Mouse (Mus musculus): ENCODE data around the gene Sptbn2. TPM values are rescaled to one million over a fixed set of nuclear protein-coding genes. Genes with fewer than 3 reads are reported as not detected.
"Not testable (repeated sequence)": the region's sequence is repeated elsewhere in the genome, so short reads cannot be mapped to it uniquely, and the experiment has no call there.

Sptbn2 gene
- polyA plus RNA-seq, 1 experiment = not detected

DNA sequence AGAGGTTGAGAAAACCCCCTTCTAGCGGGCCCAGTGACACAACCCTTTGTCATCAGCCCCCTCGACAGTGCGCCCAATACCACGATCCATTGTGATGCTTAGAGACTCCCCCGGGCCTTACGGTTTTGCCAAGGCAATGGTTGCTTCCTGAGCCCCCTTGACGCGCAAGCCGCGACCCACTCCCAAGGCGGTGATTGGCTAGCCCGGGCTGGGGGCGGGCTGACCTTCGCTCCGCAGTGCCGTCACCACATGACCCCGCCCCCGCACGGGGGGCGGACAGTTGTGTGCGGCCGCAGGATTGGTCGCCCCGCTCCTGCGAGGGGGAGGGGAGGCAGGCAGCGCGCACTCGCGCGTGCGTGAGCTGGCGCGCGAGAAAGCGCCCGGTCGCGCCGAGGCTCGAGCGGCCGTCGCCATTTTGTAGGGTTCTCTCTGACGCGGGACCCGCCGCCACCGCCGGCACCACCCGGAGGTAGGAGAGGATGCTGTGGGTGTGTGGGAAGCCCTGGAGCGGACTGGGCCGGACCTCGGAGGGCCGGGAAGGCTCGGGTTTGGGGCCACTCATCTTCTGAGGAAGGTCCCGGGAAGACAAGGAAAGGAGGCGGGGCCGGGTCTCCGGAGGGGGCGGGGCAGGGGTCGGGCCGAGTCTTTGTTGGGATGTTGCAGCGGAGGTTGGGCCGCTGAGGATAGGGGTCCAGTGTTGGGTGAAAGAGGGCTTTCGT, 45.4 kb downstream of the Sptbn2 start, which contains the start of gene Rbm4b:
TSS of gene Rbm4b (plus strand) at position 305 of the 719 bp plus-strand sequence.
- TF ChIP-seq GATA1 (IDR thresholded peaks at IDR 0.05; ENCODE audit: borderline replicate concordance, low read length) (no peak), FLI1 (IDR thresholded peaks at IDR 0.05; ENCODE audit: low read length) (no peak)

GRCm38 (mm10) chr19:4756921-4757320, 46.0 kb downstream of the Sptbn2 start:
- H3K9me3 ChIP-seq = no peaks in the 10 kb centered on the region

More for the DNA sequence above, 45.4 kb downstream of the Sptbn2 start, which contains the start of gene Rbm4b:
- Histone ChIP-seq H3K9me3 (no peaks in the 10 kb centered on the region), H3K4me1 (peaks cover 43% of the 10 kb centered on the region), H3K27me3 (replicated peaks) (peaks cover 13% of the 10 kb centered on the region), H3K36me3 (replicated peaks; ENCODE audit: low read length) (peaks cover 23% of the 10 kb centered on the region), H3K4me3 (replicated peaks) (peak within 1 kb of the TSS; percentile 94)

DNA sequence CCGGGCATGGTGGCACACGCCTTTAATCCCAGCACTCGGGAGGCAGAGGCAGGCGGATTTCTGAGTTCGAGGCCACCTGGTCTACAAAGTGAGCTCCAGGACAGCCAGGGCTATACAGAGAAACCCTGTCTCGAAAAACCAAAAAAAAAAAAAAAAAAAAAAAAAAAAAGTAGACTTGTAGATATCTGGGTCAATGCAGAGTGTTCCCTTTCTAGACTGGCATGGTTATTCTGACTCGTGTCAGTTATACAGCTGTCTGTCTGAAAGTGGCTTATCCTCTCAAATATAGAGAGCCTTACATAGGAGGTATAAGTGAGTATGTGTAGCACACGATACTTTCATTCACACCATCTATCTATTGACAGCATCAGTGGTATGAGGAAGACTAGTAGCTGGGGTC, 49.6 kb downstream of the Sptbn2 start:
- peaks cover 40% of the 10 kb centered on the region for H3K4me1 ChIP-seq
- H3K4me3 ChIP-seq (replicated peaks); H3K9me3 ChIP-seq; H3K27me3 ChIP-seq (replicated peaks): not testable (repeated sequence)
- peaks cover 65% of the 10 kb centered on the region for H3K36me3 ChIP-seq (replicated peaks; ENCODE audit: low read length)

More at GRCm38 (mm10) chr19:4756921-4757320, 46.0 kb downstream of the Sptbn2 start:
- Histone ChIP-seq H3K36me3 (replicated peaks; ENCODE audit: low read length) (peaks cover 29% of the 10 kb centered on the region), H3K27me3 (replicated peaks) (peaks cover 8% of the 10 kb centered on the region), H3K4me3 (replicated peaks) (peak overlapping the region; percentile 94), H3K4me1 (peaks cover 45% of the 10 kb centered on the region)
- TF ChIP-seq GATA1 (IDR thresholded peaks at IDR 0.05; ENCODE audit: borderline replicate concordance, low read length) = no peak
- TF ChIP-seq FLI1 (IDR thresholded peaks at IDR 0.05; ENCODE audit: low read length) = no peak

GRCm38 (mm10) chr19:4762876-4763275, 51.9 kb downstream of the Sptbn2 start:
- Histone ChIP-seq H3K36me3 (replicated peaks; ENCODE audit: low read length) (peaks cover 85% of the 10 kb centered on the region), H3K4me1 (peaks cover 22% of the 10 kb centered on the region), H3K27me3 (replicated peaks) (no peaks in the 10 kb centered on the region), H3K4me3 (replicated peaks) (no peak overlapping the region), H3K9me3 (no peaks in the 10 kb centered on the region)
- TF ChIP-seq GATA1 (IDR thresholded peaks at IDR 0.05; ENCODE audit: borderline replicate concordance, low read length) (no peak), FLI1 (IDR thresholded peaks at IDR 0.05; ENCODE audit: low read length) (no peak)

- no peak overlapping the region for H3K4me3 ChIP-seq (replicated peaks)
- no peak for TF ChIP-seq FLI1 (IDR thresholded peaks at IDR 0.05; ENCODE audit: low read length)
- TF ChIP-seq GATA1 (IDR thresholded peaks at IDR 0.05; ENCODE audit: borderline replicate concordance, low read length) = no peak
- no peaks in the 10 kb centered on the region for H3K27me3 ChIP-seq (replicated peaks)
- peaks cover 14% of the 10 kb centered on the region for H3K4me1 ChIP-seq
- H3K9me3 ChIP-seq = no peaks in the 10 kb centered on the region
- peaks cover 96% of the 10 kb centered on the region for H3K36me3 ChIP-seq (replicated peaks; ENCODE audit: low read length)
Observed at GRCm38 (mm10) chr19:4767507-4768148, 56.7 kb downstream of the Sptbn2 start.

DNA sequence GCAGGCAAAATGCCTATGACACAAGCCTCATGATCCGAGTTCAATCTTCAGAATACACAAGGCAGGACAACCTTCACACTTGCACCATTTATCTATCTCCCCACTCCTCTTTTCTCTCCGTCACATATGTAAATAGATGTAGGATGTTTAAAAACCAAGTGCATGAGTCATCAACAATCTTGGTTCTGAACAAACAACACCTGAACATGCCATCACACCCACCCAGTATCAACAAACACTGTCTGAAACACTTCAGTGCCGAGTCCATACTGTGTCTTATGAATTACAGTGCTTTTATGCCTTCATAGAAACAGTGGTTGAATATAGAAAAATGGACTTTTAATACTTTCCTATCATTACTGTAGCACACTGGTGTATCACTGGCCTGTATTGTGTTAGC, 61.8 kb downstream of the Sptbn2 start:
- Histone ChIP-seq H3K36me3 (replicated peaks; ENCODE audit: low read length) (peaks cover 96% of the 10 kb centered on the region), H3K4me1 (peaks cover 27% of the 10 kb centered on the region)

DNA sequence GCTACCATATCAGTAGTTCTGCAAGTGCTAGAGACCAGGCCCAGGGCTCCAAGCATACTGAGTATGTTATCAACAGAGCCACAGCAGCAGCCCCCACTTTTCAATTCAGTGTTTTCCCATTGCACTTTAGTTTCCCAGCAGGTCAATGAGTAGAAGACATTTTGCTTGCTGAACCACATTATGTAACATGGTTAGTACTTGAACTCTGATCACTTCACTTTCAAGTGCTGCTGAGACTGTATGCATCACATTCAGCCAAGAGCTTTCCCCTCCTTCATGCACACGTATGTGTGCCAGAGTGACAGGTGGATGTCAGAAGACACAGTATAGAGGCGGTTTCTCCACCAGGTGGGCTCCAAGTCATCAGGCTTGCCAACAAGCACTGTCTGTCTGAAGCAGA, 71.9 kb downstream of the Sptbn2 start:
- Histone ChIP-seq H3K9me3 (no peaks in the 10 kb centered on the region), H3K36me3 (replicated peaks; ENCODE audit: low read length) (peaks cover 99% of the 10 kb centered on the region), H3K4me1 (peaks cover 74% of the 10 kb centered on the region), H3K27me3 (replicated peaks) (no peaks in the 10 kb centered on the region), H3K4me3 (replicated peaks) (no peak overlapping the region)
- TF ChIP-seq FLI1 (IDR thresholded peaks at IDR 0.05; ENCODE audit: low read length) = no peak
- no peak for TF ChIP-seq GATA1 (IDR thresholded peaks at IDR 0.05; ENCODE audit: borderline replicate concordance, low read length)

More for the DNA sequence above, 61.8 kb downstream of the Sptbn2 start:
- Histone ChIP-seq H3K9me3 (no peaks in the 10 kb centered on the region), H3K27me3 (replicated peaks) (no peaks in the 10 kb centered on the region), H3K4me3 (replicated peaks) (no peak overlapping the region)
- TF ChIP-seq GATA1 (IDR thresholded peaks at IDR 0.05; ENCODE audit: borderline replicate concordance, low read length) = no peak
- TF ChIP-seq FLI1 (IDR thresholded peaks at IDR 0.05; ENCODE audit: low read length) = no peak

DNA sequence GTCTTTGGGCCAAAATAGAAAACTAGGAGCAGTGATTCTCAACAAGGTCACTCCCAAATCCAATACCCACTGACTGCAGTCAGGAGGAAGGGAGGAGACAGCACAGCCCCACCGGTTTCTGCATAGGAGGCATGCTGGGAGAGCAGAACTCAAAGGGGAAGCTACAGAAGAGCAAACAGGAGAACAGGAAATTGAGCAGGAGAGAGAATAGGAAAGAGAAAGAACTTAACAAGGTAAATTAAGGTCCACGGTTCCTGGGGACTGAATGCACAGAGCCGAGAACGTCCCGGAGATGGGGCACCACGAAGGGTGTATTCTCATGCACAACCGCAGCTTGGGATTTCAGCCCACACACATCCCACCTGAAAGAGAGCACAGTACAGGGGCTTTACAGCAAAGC, 74.2 kb downstream of the Sptbn2 start:
- Histone ChIP-seq H3K4me1 (peaks cover 72% of the 10 kb centered on the region), H3K9me3 (no peaks in the 10 kb centered on the region), H3K4me3 (replicated peaks) (no peak overlapping the region), H3K27me3 (replicated peaks) (no peaks in the 10 kb centered on the region), H3K36me3 (replicated peaks; ENCODE audit: low read length) (peaks cover 97% of the 10 kb centered on the region)
- no peak for TF ChIP-seq GATA1 (IDR thresholded peaks at IDR 0.05; ENCODE audit: borderline replicate concordance, low read length)
- no peak for TF ChIP-seq FLI1 (IDR thresholded peaks at IDR 0.05; ENCODE audit: low read length)

- Histone ChIP-seq H3K27me3 (replicated peaks) (no peaks in the 10 kb centered on the region), H3K36me3 (replicated peaks; ENCODE audit: low read length) (peaks cover 98% of the 10 kb centered on the region), H3K4me3 (replicated peaks) (no peak overlapping the region), H3K4me1 (peaks cover 72% of the 10 kb centered on the region), H3K9me3 (no peaks in the 10 kb centered on the region)
- no peak for TF ChIP-seq FLI1 (IDR thresholded peaks at IDR 0.05; ENCODE audit: low read length)
- no peak for TF ChIP-seq GATA1 (IDR thresholded peaks at IDR 0.05; ENCODE audit: borderline replicate concordance, low read length)
Observed at GRCm38 (mm10) chr19:4786313-4786712, 75.3 kb downstream of the Sptbn2 start.

GRCm38 (mm10) chr19:4793281-4793830, 82.4 kb downstream of the Sptbn2 start:
- no peaks in the 10 kb centered on the region for H3K27me3 ChIP-seq (replicated peaks)
- peaks cover 74% of the 10 kb centered on the region for H3K4me1 ChIP-seq
- no peaks in the 10 kb centered on the region for H3K9me3 ChIP-seq
- TF ChIP-seq FLI1 (IDR thresholded peaks at IDR 0.05; ENCODE audit: low read length) (no peak), GATA1 (IDR thresholded peaks at IDR 0.05; ENCODE audit: borderline replicate concordance, low read length) (no peak)
- H3K36me3 ChIP-seq (replicated peaks; ENCODE audit: low read length) = peaks cover 60% of the 10 kb centered on the region
- peak overlapping the region; percentile 95 for H3K4me3 ChIP-seq (replicated peaks)

Measured in megakaryocyte, embryonic 14.5 days (primary cell).